Mouse (Mus musculus) embryonic facial prominence, embryonic 11.5 days (tissue): ENCODE measurements around the gene Zfp9. TPM values are rescaled to one million over a fixed set of nuclear protein-coding genes. Genes with fewer than 3 reads are reported as not detected.

Experiments
- microRNA-seq: library from miRNA; unstranded; fragments of <30 nt; microRNA quantifications from one replicate; pipeline ENCODE4, GENCODE M21; 2016; ENCODE audit warnings: borderline number of aligned reads
- polyA plus RNA-seq: library from polyadenylated mRNA; unstranded; fragments of >200 nt; fragmentation: Nextera tagmentation; extraction: Ambion mirVana; gene quantifications from 2 replicates; pipeline ENCODE4 v1.2.1, GENCODE M21; 2014

The Zfp9 gene
- polyA plus RNA-seq, 1 experiment from 2014 or later: 13.7 TPM

Small RNA genes within 50 kb of the gene (microRNA-seq; reads per million reads assigned to microRNA genes)
- gene Gm25953: not detected

Other genes starting within 250 kb of the Zfp9 start
- gene Bms1, start 59.8 kb downstream of the Zfp9 start, polyA plus RNA-seq: 53.3 and 54.3 TPM in 2 replicates
- 12.9 and 13.1 TPM in 2 replicates for gene Zfp248, start 23.8 kb downstream of the Zfp9 start, polyA plus RNA-seq
- gene Ankrd26, start 82.9 kb upstream of the Zfp9 start, polyA plus RNA-seq: 18.1 and 21.7 TPM in 2 replicates